Mouse (Mus musculus): ENCODE measurements around the gene Eid3.

GRCm38 (mm10) chr10:82823779-82824177, 42.6 kb upstream of the Eid3 start:
- no peak for TF ChIP-seq CTCF (IDR thresholded peaks at IDR 0.05; ENCODE audit: low read depth, low read length)
- no peak for TF ChIP-seq TAL1 (conservative IDR thresholded peaks at IDR 0.05; ENCODE audit: low read depth, low read length)
- TF ChIP-seq GATA2 (IDR thresholded peaks at IDR 0.05; ENCODE audit: borderline replicate concordance, low read depth, low read length) = no peak

All from G1E (cell line).